Mouse (Mus musculus): Measurements from ENCODE around the gene Wdr48.

DNA sequence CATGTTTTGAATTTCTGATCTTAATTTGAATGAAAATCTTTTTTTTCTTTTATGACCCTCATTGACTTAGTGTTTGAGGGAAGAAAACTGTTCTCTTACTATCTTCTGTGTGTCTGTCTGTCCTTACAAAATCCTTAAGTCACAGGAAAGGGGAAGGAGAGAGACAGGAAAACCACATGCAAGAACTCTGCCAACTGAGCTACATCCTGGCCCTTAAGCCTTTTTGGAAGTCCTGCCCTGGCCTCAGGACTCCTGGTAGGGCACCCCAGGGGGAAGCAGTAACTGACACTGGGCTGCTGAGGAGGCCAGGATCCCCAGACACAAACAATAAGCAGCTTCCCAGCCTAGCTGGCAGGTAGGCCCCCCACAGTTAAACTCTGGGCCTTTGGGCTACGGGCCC, 48.6 kb downstream of the Wdr48 start:
- TF ChIP-seq POLR2A (IDR thresholded peaks at IDR 0.05; ENCODE audit: control insufficient read depth, extremely low read depth, insufficient read depth, low read length, poor library complexity) (no peak), CTCF (IDR thresholded peaks at IDR 0.05; ENCODE audit: borderline replicate concordance, control insufficient read depth, extremely low read depth, insufficient read depth, low read length, poor library complexity) (no peak)
